Mouse (Mus musculus): ENCODE measurements around the gene Map3k15. TPM values are rescaled to one million over a fixed set of nuclear protein-coding genes. Genes with fewer than 3 reads are reported as not detected.
A peak's percentile ranks its signal among the peaks of the same experiment; 100 is the strongest.

Map3k15 gene
- polyA plus RNA-seq, 1 experiment = 10.9 TPM

DNA sequence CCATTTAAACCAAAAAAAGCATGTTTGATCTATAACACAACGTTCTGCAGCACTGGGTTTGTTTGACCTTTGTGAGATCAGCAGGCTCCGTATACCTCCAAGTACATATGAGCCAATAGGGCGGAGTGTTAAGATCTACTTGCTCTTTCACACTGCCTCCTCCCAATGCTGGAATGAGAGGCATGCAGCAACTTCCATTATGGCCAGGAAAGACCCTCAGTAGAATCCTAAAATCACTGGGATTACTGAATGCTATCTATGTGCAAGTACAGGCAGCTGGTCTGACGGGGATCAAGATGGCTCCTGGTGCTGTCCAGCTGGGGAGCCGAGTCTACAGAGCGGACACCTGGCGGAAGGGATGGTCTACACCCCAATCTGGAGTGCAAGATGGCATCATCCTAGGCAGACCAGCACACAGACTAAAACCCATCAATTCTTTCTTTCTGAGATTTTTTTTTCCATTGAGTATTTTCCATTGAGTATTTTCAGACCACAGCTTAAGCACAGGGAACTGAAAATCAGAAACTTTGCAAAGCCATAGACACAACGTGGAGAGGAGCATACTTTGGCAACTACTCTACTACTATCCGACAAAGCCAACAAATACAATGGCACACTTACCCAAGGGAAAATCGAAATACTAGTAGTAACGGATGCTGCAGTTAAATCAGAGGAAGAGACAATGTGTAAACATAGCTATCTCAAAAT is 146.1 kb downstream of the Map3k15 start:
- 69% methylated on average over 11 of the region's 11 CpGs for WGBS
- H3K4me1 ChIP-seq (ENCODE audit: control insufficient read depth, insufficient read depth, low read length) = peaks cover 5% of the 10 kb centered on the region; the same call in 1 of the 2 replicates
- TF ChIP-seq POLR2A (IDR thresholded peaks at IDR 0.05; ENCODE audit: low read depth, low read length) (no peak), CTCF (conservative IDR thresholded peaks at IDR 0.05; ENCODE audit: insufficient read depth, insufficient read length, low read depth, low read length) (no peak)
- no peak overlapping the region for H3K27ac ChIP-seq (ENCODE audit: insufficient read depth, low read depth, low read length)
- DNase-seq = no peak
- no peaks in the 10 kb centered on the region; the same call in 1 of the 2 replicates for H3K36me3 ChIP-seq (ENCODE audit: control insufficient read depth, insufficient read depth, low read length)
- no peak overlapping the region for H3K4me3 ChIP-seq (ENCODE audit: insufficient read depth, low read depth, low read length)
- no peaks in the 10 kb centered on the region for H3K27me3 ChIP-seq (replicated peaks; ENCODE audit: control insufficient read depth, insufficient read depth, low read length)

DNA sequence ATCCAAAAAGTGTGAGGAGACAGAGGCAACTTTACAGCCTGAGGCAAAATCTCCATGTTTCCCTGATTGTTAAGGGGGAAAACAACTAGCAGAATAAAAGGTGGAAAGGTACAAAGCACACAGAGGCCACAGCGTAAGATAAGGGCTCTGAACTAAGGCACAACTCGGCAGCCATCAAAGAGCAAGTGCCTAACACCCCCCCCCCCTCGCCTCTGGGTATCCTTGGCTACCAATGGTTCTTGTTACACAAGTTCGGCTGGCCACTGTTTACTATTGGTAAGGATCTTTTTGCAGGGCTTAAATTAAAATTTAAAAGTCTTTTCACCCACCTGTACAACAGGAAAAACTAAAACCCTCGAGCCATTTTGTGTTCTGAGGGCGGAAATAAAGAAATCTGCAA is 147.5 kb downstream of the Map3k15 start:
- H3K4me1 ChIP-seq (ENCODE audit: control insufficient read depth, insufficient read depth, low read length) = peaks cover 5% of the 10 kb centered on the region; the same call in 1 of the 2 replicates
- H3K36me3 ChIP-seq (ENCODE audit: control insufficient read depth, insufficient read depth, low read length) = no peaks in the 10 kb centered on the region
- WGBS = 34% methylated on average over 6 of the region's 6 CpGs
- H3K4me3 ChIP-seq (ENCODE audit: insufficient read depth, low read depth, low read length) = no peak overlapping the region
- peak overlapping the region; percentile 31; the same call in 1 of the 2 replicates for H3K27ac ChIP-seq (ENCODE audit: insufficient read depth, low read depth, low read length)
- DNase-seq = no peak
- no peak for TF ChIP-seq CTCF (conservative IDR thresholded peaks at IDR 0.05; ENCODE audit: insufficient read depth, insufficient read length, low read depth, low read length)
- TF ChIP-seq POLR2A (IDR thresholded peaks at IDR 0.05; ENCODE audit: low read depth, low read length) = no peak
- no peaks in the 10 kb centered on the region for H3K27me3 ChIP-seq (replicated peaks; ENCODE audit: control insufficient read depth, insufficient read depth, low read length)

DNA sequence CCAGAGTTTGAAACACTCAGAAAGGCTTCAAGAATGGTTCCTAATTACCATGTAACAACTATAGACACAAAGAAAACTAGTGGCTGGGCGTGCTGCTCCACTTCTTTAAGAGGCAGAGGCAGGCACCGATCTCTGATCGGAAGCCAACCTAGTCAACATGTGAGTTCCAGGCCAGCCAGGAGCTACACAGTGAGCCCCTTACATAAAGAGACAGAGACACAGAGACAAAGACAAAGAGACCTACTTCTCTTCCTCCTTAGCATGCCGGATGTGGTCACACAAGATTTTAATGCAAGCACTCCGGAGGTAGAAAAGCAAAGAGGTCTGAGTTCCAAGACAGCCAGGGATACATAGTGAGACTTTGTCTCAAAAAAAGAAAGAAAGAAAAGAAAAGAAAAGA is 147.9 kb downstream of the Map3k15 start:
- no peak for DNase-seq
- Histone ChIP-seq H3K27ac (ENCODE audit: insufficient read depth, low read depth, low read length) (no peak overlapping the region), H3K27me3 (replicated peaks; ENCODE audit: control insufficient read depth, insufficient read depth, low read length) (no peaks in the 10 kb centered on the region), H3K36me3 (ENCODE audit: control insufficient read depth, insufficient read depth, low read length) (no peaks in the 10 kb centered on the region), H3K4me3 (ENCODE audit: insufficient read depth, low read depth, low read length) (peak overlapping the region; percentile 4; the same call in 1 of the 2 replicates), H3K4me1 (ENCODE audit: control insufficient read depth, insufficient read depth, low read length) (peaks cover 5% of the 10 kb centered on the region; the same call in 1 of the 2 replicates)
- 25% methylated on average over 5 of the region's 5 CpGs for WGBS
- TF ChIP-seq CTCF (conservative IDR thresholded peaks at IDR 0.05; ENCODE audit: insufficient read depth, insufficient read length, low read depth, low read length) = no peak

DNA sequence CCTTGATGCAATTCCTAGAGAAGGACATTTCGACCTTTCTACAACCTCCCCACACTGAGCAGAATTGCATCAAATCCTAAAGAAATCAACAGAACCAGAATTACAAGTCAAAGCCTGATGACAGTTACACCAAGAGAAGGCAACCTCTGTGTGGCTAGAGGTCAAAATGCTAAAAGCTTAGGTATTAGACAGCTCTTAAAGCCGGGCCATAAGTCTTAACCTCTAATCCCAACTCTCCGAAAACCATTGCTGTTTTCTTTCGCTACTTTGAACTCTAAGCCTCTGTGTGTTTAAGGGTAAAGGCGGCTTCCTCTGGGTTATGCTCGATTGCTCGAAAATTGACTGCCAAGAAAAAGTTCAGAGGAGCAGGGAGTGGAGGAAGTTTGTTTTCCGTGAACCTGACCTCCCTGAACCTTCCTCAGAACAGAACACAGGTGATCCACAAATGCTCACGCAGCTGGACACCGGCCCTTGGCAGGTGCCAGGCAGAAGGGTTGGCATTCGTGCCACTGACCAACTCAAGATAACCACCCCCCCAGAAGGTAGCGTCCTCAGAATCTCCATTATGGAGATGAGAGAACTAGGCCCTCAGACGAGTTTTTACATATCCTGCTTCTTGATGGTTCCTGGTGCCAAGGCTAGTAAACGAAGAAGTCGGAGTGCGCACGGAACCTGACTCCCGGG is 149.1 kb downstream of the Map3k15 start:
- H3K4me3 ChIP-seq (ENCODE audit: insufficient read depth, low read depth, low read length) = peak overlapping the region; percentile 64
- DNase-seq = peak; percentile 74
- H3K27me3 ChIP-seq (replicated peaks; ENCODE audit: control insufficient read depth, insufficient read depth, low read length) = no peaks in the 10 kb centered on the region
- H3K27ac ChIP-seq (ENCODE audit: insufficient read depth, low read depth, low read length) = peak overlapping the region; percentile 87
- H3K36me3 ChIP-seq (ENCODE audit: control insufficient read depth, insufficient read depth, low read length) = no peaks in the 10 kb centered on the region
- no peak for TF ChIP-seq CTCF (conservative IDR thresholded peaks at IDR 0.05; ENCODE audit: insufficient read depth, insufficient read length, low read depth, low read length)
- no peak for TF ChIP-seq POLR2A (IDR thresholded peaks at IDR 0.05; ENCODE audit: low read depth, low read length)
- under 1% methylated on average over 18 of the region's 18 CpGs for WGBS
- H3K4me1 ChIP-seq (ENCODE audit: control insufficient read depth, insufficient read depth, low read length) = peaks cover 5% of the 10 kb centered on the region; the same call in 1 of the 2 replicates

DNA sequence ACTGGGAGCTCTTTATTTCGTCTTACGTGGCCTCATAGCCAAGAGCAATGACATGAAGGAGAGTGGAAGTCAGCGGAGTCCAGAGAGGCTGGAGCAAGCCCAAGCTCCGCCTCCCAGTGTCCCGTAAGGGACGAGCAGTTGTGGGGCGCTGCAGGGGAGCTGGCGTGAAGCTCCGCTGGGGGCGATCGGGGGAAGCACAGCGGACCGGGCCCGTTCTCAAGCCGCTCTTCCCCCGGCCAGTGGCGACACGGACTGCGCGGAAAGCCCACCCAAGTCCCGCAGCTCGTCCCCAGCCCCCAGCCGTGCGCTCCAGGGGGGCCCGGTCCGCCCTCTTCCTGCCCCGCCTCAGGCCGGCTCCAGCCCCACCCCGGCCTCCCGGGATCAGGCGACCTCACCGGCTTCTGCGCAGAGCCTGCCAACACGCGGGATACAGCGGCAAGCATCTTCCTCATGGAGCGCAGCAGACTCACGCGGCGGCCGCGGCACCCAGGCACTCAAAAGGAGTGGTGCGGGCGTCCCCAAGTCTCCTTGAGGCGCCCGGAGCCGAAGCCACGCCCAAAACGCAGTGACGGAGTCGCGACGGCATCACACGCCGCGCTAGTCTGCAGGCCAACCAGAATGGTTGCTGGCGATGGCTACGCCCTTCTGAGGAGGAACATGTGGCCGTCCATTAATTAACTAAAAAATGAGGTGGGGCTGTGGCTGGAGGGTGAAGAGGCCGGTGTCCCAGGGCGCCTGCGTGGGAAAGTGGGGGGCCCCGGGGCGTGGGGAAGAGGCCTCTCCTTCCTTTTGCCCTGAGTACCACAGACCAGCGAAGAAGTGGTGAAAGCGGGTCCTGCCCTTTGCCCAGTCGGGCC is 149.9 kb downstream of the Map3k15 start, which contains the start of gene Pdha1:
Gene Pdha1 (minus strand): TSS at position 553 of the 857 bp plus-strand sequence.
- peak within 1 kb of the TSS; percentile 64 for H3K4me3 ChIP-seq (ENCODE audit: insufficient read depth, low read depth, low read length)
- H3K4me1 ChIP-seq (ENCODE audit: control insufficient read depth, insufficient read depth, low read length) = peaks cover 5% of the 10 kb centered on the region; the same call in 1 of the 2 replicates
- no peaks in the 10 kb centered on the region for H3K36me3 ChIP-seq (ENCODE audit: control insufficient read depth, insufficient read depth, low read length)
- H3K27ac ChIP-seq (ENCODE audit: insufficient read depth, low read depth, low read length) = peak within 1 kb of the TSS; percentile 87
- no peaks in the 10 kb centered on the region for H3K27me3 ChIP-seq (replicated peaks; ENCODE audit: control insufficient read depth, insufficient read depth, low read length)
- TF ChIP-seq CTCF (conservative IDR thresholded peaks at IDR 0.05; ENCODE audit: insufficient read depth, insufficient read length, low read depth, low read length) (no peak), POLR2A (IDR thresholded peaks at IDR 0.05; ENCODE audit: low read depth, low read length) (peak; percentile 30)
- WGBS = under 1% methylated on average over 65 of the region's 67 CpGs
- DNase-seq = peak; percentile 93

DNA sequence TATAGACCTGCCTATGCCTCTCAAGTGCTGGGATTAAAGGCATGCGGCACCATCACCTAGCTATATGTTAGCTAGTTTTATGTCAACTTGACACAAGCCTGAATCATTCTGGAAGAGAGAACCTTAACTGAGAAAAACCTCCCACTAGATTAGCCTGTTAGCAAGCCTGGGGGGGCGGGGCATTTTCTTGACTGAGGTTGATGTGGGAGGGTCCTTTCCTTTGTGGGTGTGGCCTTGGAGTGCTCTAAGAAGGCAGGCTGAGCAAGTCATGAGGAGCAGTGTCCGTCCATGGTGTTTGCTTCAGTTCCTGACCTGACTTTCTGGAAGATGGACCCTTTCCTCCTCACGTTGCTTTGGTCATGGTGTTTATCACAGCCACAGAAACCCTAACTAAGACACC is 158.6 kb downstream of the Map3k15 start:
- Histone ChIP-seq H3K4me1 (ENCODE audit: control insufficient read depth, insufficient read depth, low read length) (no peaks in the 10 kb centered on the region), H3K27ac (ENCODE audit: insufficient read depth, low read depth, low read length) (no peak overlapping the region), H3K4me3 (ENCODE audit: insufficient read depth, low read depth, low read length) (no peak overlapping the region), H3K36me3 (ENCODE audit: control insufficient read depth, insufficient read depth, low read length) (no peaks in the 10 kb centered on the region), H3K27me3 (replicated peaks; ENCODE audit: control insufficient read depth, insufficient read depth, low read length) (no peaks in the 10 kb centered on the region)
- TF ChIP-seq POLR2A (IDR thresholded peaks at IDR 0.05; ENCODE audit: low read depth, low read length) (no peak), CTCF (conservative IDR thresholded peaks at IDR 0.05; ENCODE audit: insufficient read depth, insufficient read length, low read depth, low read length) (no peak)
- no peak for DNase-seq
- WGBS = 93% methylated on average over 4 of the region's 4 CpGs
